Mouse (Mus musculus) left cerebral cortex, postnatal 36 days (tissue): ENCODE measurements around the gene Nfatc4. TPM values are rescaled to one million over a fixed set of nuclear protein-coding genes. Genes with fewer than 3 reads are reported as not detected.

Source experiments
- DNase-seq, 2 experiments: peaks; one replicate each; pipeline ENCODE4 v3.0.0; 2021 to 2022; ENCODE audit warnings: low spot score in 2 of 2, mixed read lengths in 1 of 2
- intact Hi-C: fragments of 180-260 bp; cut with DNase I; formaldehyde crosslinking; loops from one replicate; pipeline ENCODE4 v1.15.1; 2025
- total RNA-seq, 2 experiments: library from RNA; stranded (reverse); gene quantifications; 2 replicates each; pipeline ENCODE4 v1.2.3; 2021

Gene Nfatc4
- total RNA-seq, result 1 to 10 TPM; 1.8 TPM

- intact Hi-C loops, result loop anchor here (2.0 to 5.0 kb wide), 2 partner anchors 42 to 94 kb away; no protein-coding TSS in a partner anchor
- peak in 1 of 2 experiments; percentile 28 for DNase-seq
Measured at GRCm38 (mm10) chr14:55822991-55823762, at the start of gene Nfatc4. TSS of gene Nfatc4 (plus strand) at chr14:55823144.

GRCm38 (mm10) chr14:55776711-55777110 is 46.2 kb upstream of the Nfatc4 start:
- no peak for DNase-seq
- intact Hi-C loops, result no loop called here

- intact Hi-C loops, result no loop called here
- DNase-seq, result no peak
Measured at GRCm38 (mm10) chr14:55777176-55777575, 45.8 kb upstream of the Nfatc4 start.

DNA sequence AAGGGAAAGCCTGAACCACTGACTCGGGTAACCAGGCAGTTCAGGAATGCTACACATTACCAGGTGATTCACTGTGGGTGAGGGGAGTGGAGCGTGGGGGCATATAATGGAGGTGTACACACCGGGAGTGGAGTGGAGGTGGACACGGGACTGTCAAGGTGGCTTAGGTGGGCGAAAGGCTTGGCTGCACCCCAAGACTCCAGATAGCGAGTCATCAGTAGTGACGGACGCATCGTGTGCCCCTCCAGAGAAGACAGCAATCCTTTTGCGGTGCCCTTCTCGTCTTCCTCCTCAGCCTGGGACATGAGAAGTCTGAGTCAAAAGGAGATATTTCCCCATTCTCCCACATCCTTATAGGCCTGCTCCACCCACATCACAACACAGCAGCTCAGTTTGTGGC is 45.1 kb upstream of the Nfatc4 start:
- intact Hi-C loops, result no loop called here

GRCm38 (mm10) chr14:55778686-55779085 is 44.3 kb upstream of the Nfatc4 start:
- no peak for DNase-seq
- intact Hi-C loops, result no loop called here

More for the DNA sequence above, 45.1 kb upstream of the Nfatc4 start:
- DNase-seq, result no peak

GRCm38 (mm10) chr14:55779656-55780055 is 43.3 kb upstream of the Nfatc4 start:
- DNase-seq, result peak in 1 of 2 experiments; percentile 2

GRCm38 (mm10) chr14:55780736-55781135 is 42.2 kb upstream of the Nfatc4 start:
- intact Hi-C loops, result no loop called here
- no peak for DNase-seq

More at GRCm38 (mm10) chr14:55779656-55780055, 43.3 kb upstream of the Nfatc4 start:
- intact Hi-C loops, result no loop called here

DNA sequence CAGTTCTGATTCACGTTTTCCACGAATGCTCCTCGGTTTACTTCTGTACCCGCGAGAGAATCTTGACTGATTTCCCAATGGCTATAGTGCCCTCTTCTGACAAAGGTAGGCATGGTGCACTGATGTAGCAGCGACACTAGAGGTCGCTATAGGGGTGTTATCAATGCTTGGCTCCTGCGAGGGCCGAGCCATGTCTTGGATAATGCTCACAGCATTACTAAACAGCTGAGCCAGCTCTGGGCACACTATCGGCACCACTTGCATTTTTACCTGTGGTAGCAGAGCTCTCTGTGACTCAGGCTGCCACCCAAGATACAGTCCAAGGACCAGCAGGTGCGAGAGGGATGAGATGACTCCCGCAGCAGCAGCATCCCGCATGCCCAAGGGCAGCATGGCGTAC is 41.6 kb upstream of the Nfatc4 start:
- intact Hi-C loops, result no loop called here
- DNase-seq, result peak; percentile 27 to 34

- intact Hi-C loops, result no loop called here
- no peak for DNase-seq
Measured at GRCm38 (mm10) chr14:55782361-55782960, 40.5 kb upstream of the Nfatc4 start.

DNA sequence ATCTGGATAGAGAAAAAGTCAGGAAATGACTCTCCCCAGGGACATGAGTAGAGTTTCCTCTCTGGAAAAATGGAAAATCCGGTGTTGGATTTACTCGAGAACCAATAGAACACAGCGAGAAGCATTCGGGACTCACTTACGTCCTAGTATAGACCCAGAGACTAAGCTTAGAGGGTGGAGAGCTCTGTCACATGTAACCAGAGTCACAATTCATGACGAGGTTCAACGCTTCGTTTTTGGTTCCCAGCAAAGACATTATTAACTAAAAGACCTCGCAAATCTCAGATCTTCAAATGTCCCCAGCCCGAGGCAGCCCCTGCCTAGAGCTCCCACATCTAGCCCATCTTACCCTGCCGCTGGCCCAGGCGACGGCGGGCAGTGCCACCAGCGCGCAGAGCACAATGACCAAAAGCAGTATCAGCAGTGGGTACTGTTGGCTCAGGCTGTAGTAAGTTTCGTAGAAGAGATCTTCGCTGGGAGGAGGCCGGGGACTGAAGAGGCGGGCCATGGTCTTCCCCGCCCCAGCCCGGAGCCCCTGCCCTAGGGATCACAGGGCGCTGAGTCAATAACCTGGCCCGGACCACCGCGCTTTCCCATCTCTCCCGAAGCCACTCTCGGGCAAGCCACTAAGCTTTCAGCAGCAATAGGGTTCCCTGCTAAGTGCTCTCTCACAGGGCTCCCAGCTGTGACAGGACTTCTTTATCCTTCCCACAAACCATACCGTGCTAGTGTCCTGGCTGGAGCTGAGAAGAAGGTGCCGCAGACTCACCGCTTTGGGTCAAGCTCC is 39.6 kb upstream of the Nfatc4 start:
- DNase-seq, result no peak
- intact Hi-C loops, result no loop called here

DNA sequence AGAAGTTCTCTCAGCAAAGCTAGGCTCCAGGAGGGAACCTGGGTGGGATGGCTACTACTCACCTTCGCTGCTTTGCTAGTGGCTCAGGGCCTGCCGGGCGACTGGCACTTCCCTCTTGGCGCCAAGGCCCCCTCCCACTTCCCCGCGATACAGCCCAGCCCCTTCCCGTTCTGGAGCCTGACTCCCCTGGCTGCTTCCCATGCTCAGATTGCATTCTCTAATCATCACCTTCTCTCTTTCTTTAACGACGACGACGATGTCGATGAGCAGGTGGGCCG is 39.0 kb upstream of the Nfatc4 start, which contains the start of gene Adcy4:
TSS of gene Adcy4 (minus strand) at position 138 of the 278 bp plus-strand sequence.
- no peak for DNase-seq
- intact Hi-C loops, result loop anchor here (2.0 kb wide), 1 partner anchor 79 kb away; no protein-coding TSS in a partner anchor

GRCm38 (mm10) chr14:55785195-55785594 is 37.7 kb upstream of the Nfatc4 start:
- DNase-seq, result no peak
- intact Hi-C loops, result loop anchor here (2.0 kb wide), 1 partner anchor 78 kb away; no protein-coding TSS in a partner anchor

GRCm38 (mm10) chr14:55787731-55788130 is 35.2 kb upstream of the Nfatc4 start:
- DNase-seq, result no peak
- intact Hi-C loops, result no loop called here

- intact Hi-C loops, result no loop called here
- DNase-seq, result no peak
Measured at GRCm38 (mm10) chr14:55788256-55789050, 34.5 kb upstream of the Nfatc4 start, which contains the start of gene Ripk3. TSS of gene Ripk3 (minus strand) at chr14:55788865.

GRCm38 (mm10) chr14:55793461-55793860 is 29.5 kb upstream of the Nfatc4 start:
- intact Hi-C loops, result no loop called here
- DNase-seq, result no peak

GRCm38 (mm10) chr14:55793946-55794345 is 29.0 kb upstream of the Nfatc4 start:
- intact Hi-C loops, result no loop called here
- no peak for DNase-seq

DNA sequence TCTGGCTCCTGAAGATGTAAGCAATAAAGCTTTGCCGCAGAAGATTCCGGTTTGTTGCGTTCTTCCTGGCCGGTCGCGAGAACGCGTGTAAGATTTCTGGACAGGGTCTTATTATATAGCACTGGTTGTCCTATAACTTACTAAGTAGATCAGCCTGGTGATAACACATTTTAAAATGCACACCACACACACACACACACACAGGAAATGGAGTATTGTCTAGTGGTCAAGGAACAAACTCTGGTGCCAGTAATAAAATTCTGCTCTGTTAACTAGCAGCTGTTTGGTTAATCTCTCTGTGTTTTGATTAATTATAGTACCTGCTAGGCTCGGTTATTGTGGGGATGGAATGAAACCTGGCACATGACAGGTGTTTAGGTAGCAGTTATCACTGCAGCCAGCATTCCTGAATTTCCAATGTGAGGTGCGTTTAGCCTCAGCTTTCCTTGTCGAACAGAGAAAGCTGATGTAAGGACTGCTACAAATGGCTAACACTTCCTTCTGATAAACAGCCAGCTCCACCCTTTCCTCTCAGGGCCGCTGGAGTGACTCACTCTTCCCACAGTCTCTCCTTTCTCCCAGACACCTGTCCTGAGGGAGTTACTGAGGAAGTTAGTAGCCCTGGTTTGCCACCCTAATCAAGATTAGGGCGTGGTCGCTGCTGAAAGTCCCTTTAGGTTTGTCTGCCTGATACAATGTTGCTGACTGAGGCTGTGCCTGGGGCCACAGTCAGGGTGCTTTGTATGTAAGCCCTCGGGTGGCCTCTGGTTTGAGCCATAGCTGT is 27.4 kb upstream of the Nfatc4 start:
- DNase-seq, result no peak
- intact Hi-C loops, result no loop called here

GRCm38 (mm10) chr14:55814885-55815284 is 8.1 kb upstream of the Nfatc4 start:
- intact Hi-C loops, result no loop called here
- peak; percentile 35 to 45 for DNase-seq

DNA sequence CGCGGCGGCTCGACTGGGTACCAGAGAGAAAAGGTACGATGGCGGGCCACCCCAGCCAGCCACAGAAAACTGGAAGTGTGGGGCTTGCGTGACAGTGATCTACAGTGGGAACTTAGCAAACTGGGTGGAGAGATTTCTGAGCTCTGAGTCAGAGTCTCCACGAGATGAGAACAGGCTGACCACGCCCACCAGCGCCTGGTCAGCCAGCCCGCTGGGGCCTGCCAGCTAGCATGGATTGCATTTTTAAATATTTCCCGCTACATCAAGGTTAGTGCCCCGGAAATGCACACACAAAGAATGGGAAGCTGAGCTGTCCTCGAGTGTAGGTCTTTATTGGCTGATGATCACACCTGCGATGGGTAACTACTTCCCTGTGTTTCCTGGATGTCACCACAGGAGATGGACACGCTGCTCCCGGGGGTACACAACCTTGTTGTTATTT is 7.6 kb upstream of the Nfatc4 start:
- no peak for DNase-seq
- intact Hi-C loops, result no loop called here
